Mouse (Mus musculus): ENCODE measurements around the gene Cnrip1.

Gene Cnrip1

GRCm38 (mm10) chr11:17107359-17107758 is 56.0 kb downstream of the Cnrip1 start:
- DNase-seq (ENCODE audit: low read depth, low spot score): no peak

DNA sequence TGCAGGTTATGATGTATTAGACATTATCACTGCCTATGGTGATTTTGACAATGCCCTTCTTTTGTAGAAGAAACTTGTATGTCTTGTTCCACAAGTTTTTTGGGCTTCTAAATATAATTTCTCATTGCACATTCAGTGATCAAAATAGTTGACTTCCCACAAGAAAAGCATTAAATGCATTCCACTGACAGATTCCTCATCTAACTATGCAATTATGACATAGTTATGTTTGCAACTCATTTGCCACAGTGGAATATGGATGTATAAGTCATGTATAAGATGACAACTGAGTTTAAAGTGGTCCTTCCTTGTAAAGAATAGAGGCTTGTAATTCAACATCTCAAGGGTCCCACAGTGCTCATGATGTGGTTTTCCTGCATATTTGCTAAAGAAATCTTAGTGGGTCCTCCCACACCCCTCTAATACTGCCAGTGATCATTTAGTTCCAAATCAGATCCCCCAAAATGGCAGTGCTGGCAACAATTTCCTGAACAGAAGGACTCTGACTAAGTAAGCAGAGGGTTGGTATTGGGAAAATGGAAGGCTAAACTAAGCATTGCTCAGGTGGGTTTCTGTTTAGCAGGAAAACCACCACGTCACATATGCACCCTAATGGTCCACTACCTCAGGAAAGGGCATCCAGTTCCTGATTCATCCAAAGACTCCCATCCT is 61.2 kb downstream of the Cnrip1 start:
- no peak for DNase-seq (ENCODE audit: low read depth, low spot score)

GRCm38 (mm10) chr11:17126418-17126817 is 75.0 kb downstream of the Cnrip1 start:
- no peak for DNase-seq (ENCODE audit: low read depth, low spot score)

All from embryo, embryonic 11.5 days (tissue).